Mouse (Mus musculus) heart, postnatal 0 days (tissue): ENCODE measurements at regions not wholly inside any gene's neighbourhood (a gene's known extent, or its start where the extent isn't known, plus 50 kb on each side); places are given as distances from the start of the nearest gene placed in this dataset.
A peak's percentile ranks its signal among the peaks of the same experiment; 100 is the strongest.

ENCODE experiments used
- ATAC-seq: fragments of 200-750 bp; cut with Nextera tagmentation; 2 replicates; pipeline ENCODE4 v1.8.0; 2017; ENCODE audit warnings: low read depth, moderate number of reproducible peaks, moderate library complexity; ENCODE audit not compliant: insufficient read depth
- DNase-seq: peaks from one replicate; pipeline ENCODE4 v3.0.0-alpha.2; 2016; ENCODE audit warnings: low spot score
- H3K27ac ChIP-seq: fragments of 300-500 bp; sonication (generic); 2 replicates; pipeline ENCODE4 v1.5.1; 2014; ENCODE audit warnings: low read depth, mild to moderate bottlenecking
- H3K27me3 ChIP-seq: fragments of 300-500 bp; sonication (generic); 2 replicates; pipeline ENCODE4 v1.6.1; 2014; ENCODE audit warnings: low read length, mixed read lengths; ENCODE audit not compliant: control insufficient read depth, insufficient read depth
- H3K36me3 ChIP-seq: fragments of 300-500 bp; sonication (generic); replicated peaks from 2 replicates; pipeline ENCODE4 v1.6.1; 2014; ENCODE audit warnings: low read length, mixed read lengths; ENCODE audit not compliant: control insufficient read depth, insufficient read depth
- H3K4me1 ChIP-seq: fragments of 300-500 bp; sonication (generic); 2 replicates; pipeline ENCODE4 v1.6.1; 2014; ENCODE audit warnings: antibody characterized with exemption; ENCODE audit not compliant: control insufficient read depth, insufficient read depth
- H3K4me2 ChIP-seq: fragments of 300-500 bp; sonication (generic); 2 replicates; pipeline ENCODE4 v1.6.1; 2014; ENCODE audit warnings: low read depth, mild to moderate bottlenecking, low read length, moderate library complexity
- H3K4me3 ChIP-seq: fragments of 300-500 bp; sonication (generic); 2 replicates; pipeline ENCODE4 v1.5.1; 2014; ENCODE audit warnings: low read depth, low read length
- H3K9ac ChIP-seq: fragments of 300-500 bp; sonication (generic); replicated peaks from 2 replicates; pipeline ENCODE4 v1.6.1; 2014; ENCODE audit warnings: low read depth, low read length, mixed read lengths
- H3K9me3 ChIP-seq: fragments of 300-500 bp; sonication (generic); replicated peaks from 2 replicates; pipeline ENCODE4 v1.6.1; 2016; ENCODE audit warnings: low read length; ENCODE audit not compliant: control insufficient read depth
- CTCF ChIP-seq: IDR thresholded peaks from 2 replicates; pipeline ENCODE4 v1.5.1; 2016; ENCODE audit warnings: antibody characterized with exemption, control low read depth, low read depth
- EP300 ChIP-seq: IDR thresholded peaks from 2 replicates; pipeline ENCODE4 v1.6.1; 2016; ENCODE audit warnings: antibody characterized with exemption, low read depth
- WGBS: fragments of 180-500 bp; shearing (Covaris S2); extraction: QIAGEN DNeasy Blood & Tissue Kit; methylation state at CpG from one replicate; pipeline ENCODE4 v1.1.7; 2014; 5-methylcytosine and 5-hydroxymethylcytosine counted together

DNA sequence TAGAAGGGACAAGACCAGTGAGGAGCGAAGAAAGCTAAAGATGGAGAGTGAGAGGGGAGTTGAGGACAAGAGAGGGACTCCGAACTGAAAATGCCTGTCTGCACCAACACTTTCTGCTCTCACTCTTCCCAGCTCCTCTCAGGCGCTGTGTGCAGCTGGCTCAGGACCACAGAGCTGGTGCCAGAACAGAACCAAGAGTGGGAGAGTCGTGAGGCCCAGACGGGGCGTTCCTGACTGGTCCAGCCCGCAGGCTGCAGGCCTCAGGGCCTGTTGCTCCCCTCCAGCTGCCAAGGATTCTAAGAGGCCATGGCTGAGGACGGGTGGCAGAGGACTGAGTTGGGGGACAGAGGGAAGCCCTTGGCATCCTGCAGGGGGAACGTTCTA is 101.7 kb downstream of the Banf2 start:
- 51% methylated on average over 9 of the region's 9 CpGs for WGBS
- H3K9ac ChIP-seq, result no peak overlapping the region
- peak; percentile 27; the same call in 1 of the 2 replicates for ATAC-seq

DNA sequence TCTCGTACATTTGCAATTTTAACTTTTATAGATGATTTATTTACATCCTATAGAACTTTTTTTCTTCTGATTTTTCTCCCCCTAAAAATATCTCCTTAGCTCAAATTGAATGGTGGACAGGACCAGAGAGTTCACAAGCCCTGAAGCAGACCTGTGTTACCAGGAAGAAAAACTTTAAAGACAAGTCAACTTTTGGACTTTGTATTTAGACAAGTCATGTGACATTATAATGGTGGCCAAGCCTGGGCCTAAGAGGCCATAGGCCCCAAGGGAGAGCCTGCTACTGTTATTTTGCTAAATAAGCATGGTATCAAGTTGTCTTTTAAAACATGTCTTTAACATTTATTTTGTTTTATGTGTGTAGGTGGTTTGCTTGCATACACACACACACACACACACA is 102.7 kb downstream of the Banf2 start:
- WGBS, result 87% methylated on average over 1 of the region's 1 CpGs
- DNase-seq (no peak), ATAC-seq (no peak)
- H3K4me3 ChIP-seq, result no peak overlapping the region
- no peak overlapping the region for H3K9ac ChIP-seq
- H3K4me1 ChIP-seq, result no peaks in the 10 kb centered on the region
- no peaks in the 10 kb centered on the region for H3K27me3 ChIP-seq
- no peak overlapping the region for H3K4me2 ChIP-seq
- H3K36me3 ChIP-seq, result no peaks in the 10 kb centered on the region
- no peaks in the 10 kb centered on the region; the same call in 1 of the 2 replicates for H3K9me3 ChIP-seq
- H3K27ac ChIP-seq, result no peak overlapping the region
- no peak for TF ChIP-seq EP300
- no peak for TF ChIP-seq CTCF

More for the DNA sequence above, 101.7 kb downstream of the Banf2 start:
- DNase-seq, result peak; percentile 10
- Histone ChIP-seq H3K27me3 (no peaks in the 10 kb centered on the region), H3K4me3 (no peak overlapping the region), H3K36me3 (no peaks in the 10 kb centered on the region), H3K27ac (peak overlapping the region; percentile 67), H3K4me1 (no peaks in the 10 kb centered on the region), H3K4me2 (no peak overlapping the region), H3K9me3 (no peaks in the 10 kb centered on the region; the same call in 1 of the 2 replicates)
- TF ChIP-seq EP300, result no peak
- TF ChIP-seq CTCF, result no peak

DNA sequence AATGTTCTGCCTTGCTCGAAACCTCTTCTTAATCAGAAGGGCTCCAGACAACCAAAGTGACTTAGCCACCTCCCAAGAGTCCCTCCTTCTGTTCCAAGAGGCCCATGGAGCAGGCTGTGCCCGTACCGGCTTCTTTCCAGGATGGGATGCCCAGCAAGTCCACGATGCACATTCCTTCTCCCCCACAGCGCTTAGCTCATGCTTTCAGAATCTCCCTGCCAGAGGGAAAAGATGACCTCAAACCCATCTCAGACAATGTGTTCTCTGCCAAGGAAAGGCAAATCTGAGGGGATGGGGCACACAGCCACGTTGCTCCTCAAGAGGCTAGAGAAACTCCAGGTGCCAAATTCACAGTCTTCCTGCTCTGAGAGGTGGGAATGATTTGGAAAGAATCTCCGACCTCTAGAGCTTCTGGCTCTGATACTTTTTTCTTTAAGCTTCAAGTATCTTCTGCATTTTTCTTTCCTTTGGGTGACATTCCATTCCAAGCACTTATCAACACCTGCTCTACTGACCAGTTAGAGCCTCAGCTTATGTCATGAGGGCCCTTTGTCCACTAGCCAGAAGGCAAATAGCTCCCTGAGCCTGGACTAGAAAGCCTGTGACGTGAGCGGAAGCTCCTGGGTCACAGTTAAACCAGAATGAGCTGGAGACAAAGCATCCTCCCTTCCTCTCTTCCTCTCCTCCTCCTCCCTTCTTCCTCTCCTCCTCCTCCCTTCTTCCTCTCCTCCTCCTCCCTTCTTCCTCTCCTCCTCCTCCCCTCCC is 110.9 kb downstream of the Banf2 start:
- ATAC-seq, result peak; percentile 62
- H3K4me3 ChIP-seq, result no peak overlapping the region
- H3K9ac ChIP-seq, result no peak overlapping the region
- H3K4me1 ChIP-seq, result 0 out of 2 replicates have a peak, but pooled peaks cover 7% of the 10 kb centered on the region
- no peaks in the 10 kb centered on the region for H3K36me3 ChIP-seq
- no peaks in the 10 kb centered on the region for H3K27me3 ChIP-seq
- H3K9me3 ChIP-seq, result no peaks in the 10 kb centered on the region
- WGBS, result 50% methylated on average over 9 of the region's 9 CpGs
- DNase-seq, result no peak
- no peak overlapping the region for H3K4me2 ChIP-seq
- H3K27ac ChIP-seq, result peak overlapping the region; percentile 40; the same call in 1 of the 2 replicates
- no peak for TF ChIP-seq EP300
- TF ChIP-seq CTCF, result no peak

DNA sequence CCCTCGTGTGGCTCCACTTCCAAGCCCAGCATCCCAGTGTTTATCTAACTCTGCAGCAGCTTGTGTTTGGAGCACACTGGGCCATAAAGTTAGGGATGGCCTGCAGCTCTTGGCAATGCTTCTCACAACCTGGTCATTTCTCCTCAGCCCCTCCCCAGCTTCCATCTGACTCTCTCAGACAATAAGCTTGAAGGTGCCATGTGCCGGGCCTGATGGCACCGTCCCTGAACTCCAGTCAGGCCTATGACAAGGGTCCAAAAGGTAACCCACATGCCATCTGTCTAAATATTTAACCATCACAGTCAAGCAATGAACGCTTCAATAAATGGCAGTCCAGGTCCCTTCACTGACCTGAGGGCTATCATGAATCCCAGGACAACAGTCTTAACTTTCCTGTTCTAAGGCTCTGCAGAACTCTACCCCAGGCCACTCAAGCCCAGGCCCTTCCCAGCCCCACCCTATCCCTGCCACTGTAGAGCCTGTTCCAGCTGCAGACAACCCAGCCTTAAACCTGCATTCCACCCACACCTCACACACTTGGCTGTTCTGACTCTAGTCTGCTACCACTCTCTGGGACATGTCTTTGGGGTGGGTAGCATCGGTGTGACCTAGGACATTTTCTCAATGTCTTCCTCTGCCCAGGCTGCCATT is 111.8 kb downstream of the Banf2 start:
- 82% methylated on average over 5 of the region's 5 CpGs for WGBS

DNA sequence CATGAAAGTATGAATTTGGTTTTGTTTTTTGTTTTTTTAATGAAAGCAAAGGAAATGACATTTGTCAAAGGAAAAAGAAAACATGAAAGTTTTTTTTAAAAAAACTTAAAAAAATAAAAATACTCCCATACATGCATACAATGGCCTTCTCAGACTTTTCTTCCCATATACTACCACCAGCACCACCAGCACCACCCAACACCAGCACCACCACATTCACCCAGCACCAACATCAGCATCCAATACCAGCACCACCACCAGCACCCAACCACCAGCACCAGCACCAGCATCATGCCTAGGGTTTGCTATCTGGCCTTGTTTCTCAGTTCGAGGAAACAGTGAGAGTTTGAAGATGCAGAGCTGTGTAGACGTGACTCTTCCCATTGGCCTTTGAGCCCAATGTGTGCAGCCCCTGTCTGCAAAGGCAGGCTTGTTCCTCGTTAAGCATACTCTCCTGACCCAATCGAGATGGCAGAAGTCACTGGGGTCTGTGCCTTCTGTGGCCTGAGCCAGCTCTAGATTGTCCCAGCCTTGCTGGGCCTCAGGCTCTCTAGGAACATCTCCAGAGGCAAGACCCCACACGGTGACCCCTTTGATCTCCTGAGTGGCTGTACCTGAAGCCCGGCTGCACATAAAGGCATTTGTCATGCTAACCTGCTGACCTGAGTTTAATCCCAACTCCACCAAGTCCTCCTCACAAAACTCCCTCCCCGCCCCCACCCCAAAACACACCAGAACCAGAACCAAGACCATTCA is 113.8 kb upstream of the Mgme1 start:
- H3K36me3 ChIP-seq, result no peaks in the 10 kb centered on the region
- H3K4me3 ChIP-seq, result no peak overlapping the region
- WGBS, result 70% methylated on average over 7 of the region's 7 CpGs
- no peak for ATAC-seq
- no peak for DNase-seq
- no peaks in the 10 kb centered on the region for H3K9me3 ChIP-seq
- no peak for TF ChIP-seq EP300
- no peak for TF ChIP-seq CTCF
- peaks cover 7% of the 10 kb centered on the region; the same call in 1 of the 2 replicates for H3K4me1 ChIP-seq
- H3K4me2 ChIP-seq, result no peak overlapping the region
- H3K27me3 ChIP-seq, result no peaks in the 10 kb centered on the region
- no peak overlapping the region for H3K27ac ChIP-seq
- H3K9ac ChIP-seq, result no peak overlapping the region

More for the DNA sequence above, 111.8 kb downstream of the Banf2 start:
- no peak overlapping the region for H3K4me3 ChIP-seq
- no peak overlapping the region for H3K4me2 ChIP-seq
- no peaks in the 10 kb centered on the region for H3K9me3 ChIP-seq
- H3K27me3 ChIP-seq, result no peaks in the 10 kb centered on the region
- no peaks in the 10 kb centered on the region for H3K36me3 ChIP-seq
- H3K27ac ChIP-seq, result peak overlapping the region; percentile 40; the same call in 1 of the 2 replicates
- TF ChIP-seq CTCF, result no peak
- TF ChIP-seq EP300, result no peak
- 0 out of 2 replicates have a peak, but pooled peaks cover 7% of the 10 kb centered on the region for H3K4me1 ChIP-seq
- ATAC-seq (no peak), DNase-seq (no peak)
- H3K9ac ChIP-seq, result no peak overlapping the region
